Mouse (Mus musculus): ENCODE measurements at regions not wholly inside any gene's neighbourhood (a gene's known extent, or its start where the extent isn't known, plus 50 kb on each side); places are given as distances from the start of the nearest gene placed in this dataset.

GRCm38 (mm10) chr13:102258207-102258606, 435.2 kb upstream of the Cd180 start:
- TF ChIP-seq CTCF (IDR thresholded peaks at IDR 0.05; ENCODE audit: borderline replicate concordance, insufficient read depth, low read depth, low read length): no peak
- no peak for TF ChIP-seq POLR2A (IDR thresholded peaks at IDR 0.05; ENCODE audit: borderline replicate concordance, insufficient read depth, low read length)

Measured in cerebellum, adult 2 months (tissue).